Mouse (Mus musculus) cerebellum, postnatal 25 days (tissue): ENCODE measurements around the gene R3hdml.

Source experiments
- DNase-seq, 2 experiments: peaks; one replicate each; pipeline ENCODE4 v3.0.0; 2021; ENCODE audit warnings: mixed read lengths in 2 of 2

The R3hdml gene

DNA sequence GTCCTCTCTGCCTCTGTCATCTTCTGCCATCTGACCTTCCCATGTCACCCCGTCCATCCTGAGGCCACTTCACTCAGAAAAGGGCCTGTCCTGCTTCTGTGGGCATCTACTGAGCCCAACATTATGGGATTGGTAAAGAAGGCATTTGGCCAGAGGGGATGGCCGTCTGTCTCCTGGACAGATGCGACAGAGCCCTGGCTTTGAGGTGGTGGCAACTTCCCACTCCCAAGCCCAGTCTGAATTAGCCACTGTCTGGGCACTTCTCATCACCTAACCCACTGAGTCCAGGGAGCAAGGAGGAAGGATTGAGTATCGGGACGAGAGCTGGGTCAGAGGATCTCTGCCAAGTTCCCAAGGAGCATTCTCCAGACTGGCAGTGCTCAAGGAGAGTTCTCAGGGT is at the start of gene R3hdml:
Gene R3hdml (plus strand): TSS at position 301 of the 400 bp plus-strand sequence.
- DNase-seq: no peak

DNA sequence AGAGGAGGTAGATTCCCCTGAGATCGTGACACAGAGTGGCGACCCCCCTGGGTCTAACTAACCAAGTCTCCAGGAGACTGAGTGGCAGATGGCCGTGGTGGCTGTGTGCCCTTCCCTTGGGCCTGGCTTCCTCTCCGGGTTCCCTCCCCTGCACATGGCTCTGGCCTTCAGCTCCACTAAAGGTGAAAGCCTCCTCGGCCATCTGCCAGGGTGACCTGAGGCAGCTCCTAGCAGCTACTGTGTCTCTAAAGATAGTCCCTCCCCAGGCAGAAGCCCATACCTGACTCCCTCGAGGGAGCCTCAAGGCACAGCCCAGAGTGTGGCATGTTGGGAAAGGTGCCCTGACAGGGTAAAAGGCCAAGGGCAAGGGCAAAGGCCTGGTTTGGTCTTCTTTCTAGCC is 48.6 kb upstream of the R3hdml start:
- DNase-seq: peak; percentile 91 to 95

DNA sequence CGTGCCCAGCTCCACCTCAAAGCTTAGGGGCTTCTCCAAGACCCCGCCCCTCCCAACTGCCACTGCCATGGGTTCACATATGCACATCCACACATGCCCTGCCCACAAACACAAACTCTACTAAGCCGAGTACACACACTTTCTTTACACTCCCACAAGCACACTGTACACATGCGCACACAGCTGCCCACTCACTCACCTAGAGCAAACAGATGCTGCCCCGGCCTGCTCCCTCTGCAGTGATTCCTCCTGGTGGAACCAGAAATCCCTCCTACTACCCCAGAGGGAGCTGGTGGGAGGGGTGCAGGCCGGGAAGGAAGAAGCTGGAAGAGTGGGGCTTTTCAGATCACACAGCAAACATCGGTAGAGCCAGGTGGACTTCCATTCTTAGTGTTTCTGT is 48.1 kb upstream of the R3hdml start:
- no peak for DNase-seq

DNA sequence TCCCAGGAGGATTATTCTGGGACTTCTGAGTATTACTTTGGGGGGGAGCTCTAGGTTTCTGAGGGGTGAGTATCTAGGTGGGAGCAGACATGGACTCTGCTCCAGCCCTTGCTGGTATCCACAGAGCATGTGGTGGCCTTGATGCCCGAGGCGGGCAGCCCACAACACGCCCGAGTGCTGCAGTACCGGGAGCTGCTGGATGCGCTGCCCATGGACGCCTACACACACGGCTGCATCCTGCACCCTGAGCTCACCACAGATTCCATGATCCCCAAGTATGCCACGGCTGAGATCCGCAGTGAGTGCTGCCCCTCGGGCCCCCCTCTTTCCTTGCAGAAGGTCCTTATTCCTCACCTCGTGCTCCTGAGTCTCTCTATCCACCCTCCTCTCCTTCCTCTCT is 44.7 kb upstream of the R3hdml start:
- no peak for DNase-seq

DNA sequence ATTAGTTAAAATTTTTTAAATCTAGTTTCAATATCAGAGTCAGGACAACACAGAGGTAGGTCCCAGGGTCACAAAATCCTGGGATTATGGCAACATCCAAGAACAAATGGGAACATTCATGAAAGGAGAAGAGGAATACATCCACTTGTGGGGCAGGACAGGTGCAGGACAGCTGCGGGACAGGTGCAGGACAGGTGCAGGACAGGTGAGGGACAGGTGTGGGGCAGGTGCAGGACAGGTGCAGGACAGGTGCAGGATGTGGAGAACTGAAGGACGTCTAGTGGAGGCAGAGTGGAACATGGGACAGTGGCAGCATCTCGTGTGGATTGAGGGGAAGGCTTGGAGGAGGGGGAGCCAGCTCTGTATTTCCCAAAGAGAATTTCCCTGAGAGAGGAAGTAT is 42.8 kb upstream of the R3hdml start:
- DNase-seq: no peak

DNA sequence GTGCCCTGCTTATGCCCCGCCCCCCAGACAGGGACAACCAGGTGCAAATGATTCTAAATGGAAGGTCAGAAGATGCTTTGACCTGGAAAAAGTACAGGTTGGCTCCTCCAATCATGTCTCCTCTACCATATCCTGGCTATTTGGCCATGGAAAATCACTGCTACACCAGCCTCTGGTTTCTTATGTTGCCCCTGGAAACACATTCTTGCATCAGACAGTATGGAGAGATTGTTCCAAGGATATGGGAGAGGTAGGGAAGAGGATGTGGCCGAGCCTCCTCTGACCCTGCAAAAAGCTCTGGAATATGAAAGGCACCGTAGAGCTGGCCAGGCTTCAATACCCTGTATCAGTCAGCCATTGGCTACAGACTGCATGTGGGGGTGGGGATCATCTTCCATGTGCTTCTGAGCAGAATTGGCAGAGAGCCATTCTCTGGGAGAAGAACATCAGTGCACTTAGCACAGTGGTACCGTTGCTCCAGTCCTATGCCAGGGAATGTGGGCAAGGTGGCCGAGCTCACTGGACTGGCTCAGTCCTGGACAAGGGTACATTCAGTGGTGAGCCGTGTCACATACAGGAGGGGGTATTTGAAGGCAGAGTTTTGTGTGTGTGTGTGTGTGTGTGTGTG is 41.3 kb upstream of the R3hdml start:
- peak; percentile 43 to 54 for DNase-seq

DNA sequence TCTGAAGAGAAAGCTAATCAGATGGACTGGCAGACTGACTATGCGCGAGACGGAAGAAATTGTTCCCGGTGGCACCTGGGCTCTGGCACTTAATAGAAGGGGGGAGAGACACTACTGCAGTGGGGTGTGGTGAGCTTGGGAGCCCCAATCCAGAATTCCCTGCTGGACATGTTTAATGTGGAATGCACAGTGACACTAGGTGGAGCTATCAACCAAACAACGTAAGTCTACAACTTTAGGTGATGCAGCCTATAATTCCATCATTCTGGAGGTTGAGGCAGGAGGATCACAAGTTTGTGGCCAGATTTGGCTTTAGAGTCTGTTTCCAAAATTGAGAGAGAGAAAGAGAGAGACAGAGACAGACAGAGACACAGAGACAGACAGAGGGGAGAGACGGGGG is 39.4 kb upstream of the R3hdml start:
- no peak for DNase-seq

DNA sequence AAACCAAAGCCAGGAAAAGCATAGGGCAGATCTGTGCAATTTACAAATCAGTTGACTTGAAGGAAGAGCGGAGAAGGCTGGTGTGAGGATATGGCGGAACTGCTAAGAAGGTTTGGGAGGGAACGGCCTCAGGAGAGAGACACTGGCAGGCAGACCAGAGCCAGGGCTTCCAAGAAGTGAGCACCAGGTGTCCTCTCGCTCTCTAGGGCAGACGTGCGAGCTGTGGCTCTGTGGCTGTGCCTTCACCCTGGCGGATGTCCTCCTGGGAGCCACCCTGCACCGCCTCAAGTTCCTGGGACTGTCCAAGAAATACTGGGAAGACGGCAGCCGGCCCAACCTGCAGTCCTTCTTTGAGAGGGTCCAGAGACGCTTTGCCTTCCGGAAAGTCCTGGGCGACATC is 38.7 kb upstream of the R3hdml start:
- peak in 1 of 2 experiments; percentile 61 for DNase-seq

DNA sequence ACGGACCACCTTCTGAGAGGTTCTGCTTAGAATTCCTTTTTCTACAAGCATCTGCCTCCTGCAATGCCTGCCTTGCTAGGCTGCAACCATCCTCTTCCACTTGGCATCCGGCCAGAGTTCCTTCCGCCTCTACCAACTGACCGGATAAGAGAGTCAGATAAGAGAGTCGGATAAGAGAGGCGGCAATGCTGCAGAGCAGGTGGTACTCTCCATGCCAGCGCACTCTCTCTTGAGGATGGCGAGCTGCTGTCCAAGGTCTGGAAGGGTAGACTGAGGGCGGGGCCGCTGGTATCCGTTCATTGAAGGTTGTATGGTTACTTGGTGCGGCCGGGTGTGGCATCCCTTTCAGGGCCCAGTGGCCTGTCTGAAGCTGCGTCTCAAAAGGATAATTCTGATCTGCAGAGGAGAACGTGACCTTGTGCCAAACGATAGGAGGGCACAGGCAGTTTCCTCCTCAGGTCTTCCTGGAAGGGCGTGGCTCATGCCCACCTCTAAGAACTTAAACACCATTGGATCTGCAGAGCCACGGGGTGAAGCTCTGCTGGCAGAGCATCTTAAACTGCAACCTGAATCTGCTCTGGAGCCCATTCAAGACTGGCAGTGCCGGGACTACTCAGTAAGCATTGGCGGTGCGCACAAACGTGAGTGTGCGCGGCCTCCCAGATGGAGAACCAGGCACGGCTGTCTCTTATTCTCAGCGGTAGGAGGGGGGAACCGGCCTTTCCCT is 33.4 kb upstream of the R3hdml start:
- DNase-seq: peak; percentile 54 to 72

DNA sequence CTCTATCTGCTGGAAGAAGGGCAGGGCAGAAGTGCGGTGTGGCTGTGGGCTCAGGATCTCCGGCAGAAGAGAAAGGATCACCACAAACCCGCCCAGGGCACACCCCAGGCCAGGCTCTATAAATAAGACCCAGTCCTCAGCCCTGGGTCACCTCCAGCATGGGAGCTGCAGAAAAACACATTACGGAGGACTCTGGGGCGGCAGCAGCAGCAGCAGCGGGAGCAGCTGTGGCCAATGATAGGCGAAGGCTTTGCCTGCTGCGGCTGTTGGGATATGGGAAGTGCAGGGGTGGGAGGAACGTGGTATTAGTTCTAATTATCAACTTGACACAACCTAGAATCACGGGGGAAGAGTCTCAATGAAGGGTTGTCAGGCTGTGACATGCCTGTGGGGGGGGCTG is 32.7 kb upstream of the R3hdml start:
- DNase-seq: no peak

DNA sequence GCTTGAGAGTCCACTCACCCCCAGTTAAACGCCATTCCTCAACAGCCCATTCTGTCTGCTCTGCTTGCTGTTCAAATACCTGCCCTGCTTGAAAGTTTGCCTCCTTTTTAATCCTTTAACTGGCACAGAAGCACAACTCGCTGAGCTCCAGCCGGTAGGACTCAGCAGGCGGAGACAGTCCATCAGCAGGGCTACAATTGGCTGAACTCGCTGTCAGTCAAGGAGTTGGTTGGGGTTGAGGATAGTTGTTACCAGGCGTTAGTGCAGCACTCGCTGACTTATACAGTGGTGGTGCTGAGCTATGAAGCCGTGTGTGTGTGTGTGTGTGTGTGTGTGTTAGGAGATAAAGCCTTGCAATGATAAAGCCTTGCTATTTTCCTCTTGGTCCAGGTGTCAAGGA is 31.5 kb upstream of the R3hdml start:
- no peak for DNase-seq

DNA sequence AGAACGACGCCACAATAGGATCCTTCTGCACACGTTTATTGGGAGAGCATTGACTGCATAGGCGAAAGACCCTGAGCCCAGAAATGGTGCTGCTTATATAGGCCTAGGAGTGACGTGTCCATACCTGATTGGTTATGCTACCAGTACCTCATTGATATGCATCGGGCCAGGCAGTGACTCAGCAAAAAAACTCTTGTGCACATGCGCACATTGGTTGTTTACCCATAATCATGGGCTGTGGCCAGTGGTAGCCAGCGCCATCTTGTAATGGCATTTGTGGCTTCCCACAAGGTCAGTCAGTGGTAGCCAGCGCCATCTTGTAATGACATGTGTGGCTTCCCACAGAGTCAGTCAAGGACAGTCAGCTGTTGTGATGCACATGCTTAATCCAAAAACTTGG is 30.8 kb upstream of the R3hdml start:
- DNase-seq: peak in 1 of 2 experiments; percentile 2

DNA sequence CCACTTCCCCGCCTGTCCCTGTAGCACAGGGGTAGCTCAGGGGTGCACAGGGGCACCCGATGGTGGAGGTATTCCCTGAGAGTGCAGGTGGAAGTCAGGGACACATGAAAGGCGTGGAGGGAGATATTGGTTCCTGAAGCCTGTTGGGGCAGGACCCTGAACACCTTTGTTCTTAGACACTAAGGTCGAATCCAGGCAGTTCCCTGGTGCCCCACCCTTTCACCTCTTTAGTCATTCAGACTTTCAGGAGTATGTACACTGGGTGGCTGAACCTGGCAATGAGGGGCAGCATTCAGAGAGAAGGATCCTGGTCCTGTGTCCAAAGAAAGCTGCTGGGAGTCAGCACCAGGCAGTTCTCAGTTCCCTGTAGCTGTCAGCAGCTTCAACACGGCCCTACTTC is 29.7 kb upstream of the R3hdml start:
- DNase-seq: peak in 1 of 2 experiments; percentile 3

DNA sequence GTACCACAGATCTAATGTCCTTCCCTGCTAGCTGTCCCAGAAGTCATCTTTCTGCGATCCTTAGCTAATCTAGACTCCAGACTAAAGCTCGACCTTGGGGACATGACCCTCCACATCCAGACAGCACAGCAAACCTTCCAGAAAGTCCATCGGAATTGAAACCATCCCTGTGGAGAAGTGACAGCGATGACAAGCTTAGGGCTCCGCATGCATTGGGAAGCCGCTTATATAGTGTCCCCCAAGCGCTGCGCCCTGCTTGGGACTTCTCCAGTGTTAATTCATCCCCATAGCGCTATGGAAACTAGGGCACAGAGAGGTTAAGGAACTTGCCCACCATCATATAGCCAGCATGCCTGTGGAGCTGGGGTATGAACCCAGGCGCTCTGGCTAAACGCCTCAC is 29.3 kb upstream of the R3hdml start:
- DNase-seq: no peak

DNA sequence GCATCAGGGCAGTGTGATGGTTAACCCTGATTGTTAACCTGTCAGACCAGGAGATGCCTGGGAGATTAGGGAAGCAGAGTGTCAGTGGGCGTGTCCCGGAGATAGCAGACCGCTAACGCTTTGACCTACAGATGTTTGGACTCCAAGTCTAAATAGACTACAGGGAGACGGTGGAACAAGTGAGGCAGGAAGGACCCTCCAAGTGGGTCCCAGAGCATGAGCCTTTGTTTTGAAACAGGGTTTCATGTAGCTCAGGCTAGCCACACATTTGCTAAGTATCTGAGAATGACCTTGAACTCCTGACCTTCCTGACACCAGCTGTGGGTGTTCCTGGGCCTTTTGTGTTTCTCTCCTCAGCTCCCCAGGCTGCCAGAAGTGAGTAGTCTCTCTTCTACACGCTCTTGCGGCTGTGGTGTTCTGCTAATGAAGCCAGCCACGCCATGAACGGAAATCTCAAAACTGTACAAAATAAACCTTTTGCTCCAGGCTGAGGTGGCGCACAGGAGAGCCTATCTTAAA is 28.8 kb upstream of the R3hdml start:
- DNase-seq: no peak

DNA sequence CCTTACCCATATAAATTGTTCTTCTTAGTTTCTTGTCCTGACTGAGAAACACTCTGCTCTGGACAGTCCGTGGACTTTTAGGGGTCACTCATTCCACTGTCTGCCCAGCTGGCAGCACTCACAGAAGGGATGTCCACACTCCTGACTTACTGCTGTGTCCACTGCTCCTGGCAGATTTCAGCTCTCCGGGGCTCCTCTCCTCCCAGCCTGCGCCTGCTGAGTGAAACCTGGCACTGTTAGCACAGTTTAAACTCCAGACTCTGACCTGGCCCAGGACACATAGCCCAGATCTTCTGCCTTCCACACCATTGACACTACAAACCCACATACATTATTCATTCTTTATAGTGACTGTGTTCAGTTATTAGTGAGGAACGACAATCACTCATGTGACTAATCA is 28.1 kb upstream of the R3hdml start:
- DNase-seq: peak; percentile 50 to 59

DNA sequence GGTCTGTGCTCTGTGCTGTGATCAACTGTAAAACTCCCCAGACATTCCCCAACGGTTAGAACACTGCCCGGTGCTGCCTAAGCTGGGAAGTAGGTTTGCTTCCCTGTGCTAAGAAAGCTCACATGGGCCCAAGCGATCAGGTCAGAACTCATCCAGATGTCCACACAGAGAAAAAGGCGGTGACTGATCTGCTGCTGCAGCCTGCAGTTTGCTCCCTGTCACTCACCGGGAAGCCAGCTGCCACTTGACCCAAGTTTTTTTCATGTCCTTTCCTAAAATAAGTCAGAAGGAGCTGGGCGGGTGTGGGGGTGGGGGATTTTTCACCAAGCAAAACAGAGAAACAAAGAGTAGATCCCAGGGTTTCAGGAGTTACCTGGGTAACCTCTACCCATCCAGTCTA is 27.6 kb upstream of the R3hdml start:
- DNase-seq: no peak

DNA sequence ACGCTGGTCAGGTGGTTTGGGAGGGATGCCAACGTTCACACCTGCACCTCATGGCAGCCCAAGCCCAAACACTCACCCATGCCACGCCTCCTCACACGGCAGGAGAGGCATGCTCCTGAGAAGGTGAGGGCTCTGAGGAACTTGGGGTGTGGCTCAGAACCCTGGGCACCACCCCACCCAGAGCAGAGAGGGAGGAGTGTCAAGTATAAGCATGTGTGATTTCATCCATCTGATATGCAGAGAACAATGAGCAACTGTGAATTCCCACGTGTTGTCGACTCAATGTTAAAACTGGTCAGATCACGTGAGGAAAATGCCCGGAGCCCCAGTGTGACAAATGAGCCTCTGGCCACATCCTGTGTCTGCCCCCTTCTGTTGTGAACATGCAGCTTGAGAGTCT is 25.3 kb upstream of the R3hdml start:
- DNase-seq: no peak

DNA sequence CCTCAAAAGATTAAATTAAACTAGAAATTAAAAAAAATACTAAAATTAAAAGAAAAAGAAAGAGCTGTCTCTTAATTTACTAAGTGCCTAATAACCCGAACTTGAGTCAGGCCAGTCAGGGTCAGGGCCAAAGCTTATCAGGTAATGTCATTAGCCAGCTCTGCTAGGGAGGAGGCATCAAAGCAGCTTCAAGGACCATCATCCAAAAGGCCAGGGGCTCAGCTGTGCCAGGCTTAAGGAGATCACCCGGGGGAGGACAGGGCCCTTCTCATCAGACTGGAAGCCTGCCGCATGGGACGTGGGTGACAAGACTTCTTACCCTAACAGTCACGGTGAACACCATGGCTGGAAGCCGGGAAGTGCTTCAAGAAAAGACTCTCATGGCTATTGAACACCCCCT is 24.5 kb upstream of the R3hdml start:
- DNase-seq: no peak

DNA sequence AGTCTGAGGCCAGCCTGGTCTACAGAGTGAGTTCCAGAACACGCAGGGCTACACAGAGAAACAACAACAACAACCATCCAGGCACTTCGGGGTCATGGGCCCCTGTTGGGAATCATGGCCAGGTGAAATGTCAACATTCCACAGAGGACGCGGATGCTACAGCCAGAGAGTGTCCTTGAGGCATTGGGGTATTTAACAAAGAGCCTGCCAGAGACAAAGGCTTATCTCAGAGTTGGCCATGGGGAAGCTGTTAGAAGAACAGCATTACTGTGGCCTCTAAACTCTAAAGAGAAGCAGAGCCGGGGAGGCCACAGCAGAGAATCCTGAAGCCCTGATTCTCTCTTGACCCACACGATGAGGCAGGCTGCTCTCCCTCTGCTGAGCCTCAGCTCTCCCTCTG is 23.3 kb upstream of the R3hdml start:
- no peak for DNase-seq

DNA sequence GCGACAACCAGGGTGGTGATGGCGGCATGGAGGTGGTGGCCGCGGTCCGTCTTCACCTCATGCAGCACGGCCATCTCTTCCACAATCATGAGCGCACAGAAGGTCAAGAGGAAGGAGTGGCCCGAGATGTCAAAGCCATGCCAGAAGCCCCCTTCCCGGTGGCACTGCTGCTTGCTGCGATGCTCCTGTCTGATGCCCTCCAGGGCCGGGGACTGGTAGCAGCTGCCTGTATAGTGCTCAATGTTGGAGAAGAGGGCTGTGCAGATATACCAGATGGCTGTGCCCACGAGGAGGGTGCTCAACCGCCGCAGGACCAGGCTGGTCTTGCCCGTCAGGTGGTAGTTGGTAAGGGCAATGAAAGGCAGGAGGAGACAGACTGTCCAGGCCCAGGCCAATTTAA is 22.4 kb upstream of the R3hdml start:
- DNase-seq: no peak

DNA sequence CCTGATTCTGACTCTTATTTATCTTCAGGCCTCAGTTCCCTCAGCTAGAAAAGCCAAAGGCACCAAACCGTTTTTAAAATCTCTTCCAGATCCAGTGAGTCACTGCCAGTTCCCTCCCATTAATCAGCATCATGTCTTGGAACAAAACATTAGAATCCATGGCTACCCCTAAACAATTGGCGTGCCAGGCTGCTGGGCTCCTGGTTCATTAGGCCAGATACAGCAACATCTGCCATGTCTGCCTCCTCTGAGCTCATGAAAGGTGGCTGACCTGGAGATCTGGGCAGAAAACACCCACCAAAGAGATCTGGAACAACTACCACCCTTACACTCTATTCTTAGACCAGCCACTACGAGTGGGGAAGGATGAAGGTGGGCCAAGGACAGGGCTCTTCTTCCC is 21.0 kb upstream of the R3hdml start:
- DNase-seq: no peak

DNA sequence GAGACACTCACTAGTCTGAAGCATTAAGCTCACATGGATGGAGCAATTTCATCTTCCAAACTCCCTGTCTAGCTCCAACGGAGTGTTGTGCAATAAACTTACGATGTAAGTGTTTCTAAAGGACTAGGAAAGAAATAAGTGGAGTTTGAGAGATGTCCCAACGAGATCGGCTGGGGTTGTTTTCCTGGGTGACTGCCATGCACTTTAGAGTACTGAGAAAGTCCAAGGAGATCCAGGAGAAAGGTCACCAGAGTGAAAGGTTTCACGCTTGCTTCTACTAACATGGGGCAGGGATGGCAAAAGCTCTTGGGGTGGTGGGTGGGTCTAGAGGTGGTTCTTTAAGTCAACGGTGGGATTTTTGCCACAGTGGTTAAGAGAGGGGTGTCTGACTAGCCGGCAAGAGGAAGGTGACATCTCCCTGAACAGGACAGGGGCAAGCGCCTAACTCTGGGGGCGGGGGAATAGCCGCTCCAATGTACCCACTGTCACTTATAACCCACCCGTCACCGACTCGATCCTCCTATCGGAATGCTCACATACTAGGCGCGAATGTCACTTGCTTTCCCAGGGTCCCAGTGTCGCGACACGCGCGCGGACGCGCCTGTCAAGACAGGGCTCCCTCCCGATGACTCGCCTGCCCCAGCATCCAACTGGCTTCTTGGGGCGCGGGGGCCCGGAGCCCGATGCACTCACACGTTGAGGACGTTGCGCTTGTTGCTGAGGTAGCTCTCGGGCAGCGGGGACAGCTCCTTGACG is 20.2 kb upstream of the R3hdml start:
- no peak for DNase-seq

DNA sequence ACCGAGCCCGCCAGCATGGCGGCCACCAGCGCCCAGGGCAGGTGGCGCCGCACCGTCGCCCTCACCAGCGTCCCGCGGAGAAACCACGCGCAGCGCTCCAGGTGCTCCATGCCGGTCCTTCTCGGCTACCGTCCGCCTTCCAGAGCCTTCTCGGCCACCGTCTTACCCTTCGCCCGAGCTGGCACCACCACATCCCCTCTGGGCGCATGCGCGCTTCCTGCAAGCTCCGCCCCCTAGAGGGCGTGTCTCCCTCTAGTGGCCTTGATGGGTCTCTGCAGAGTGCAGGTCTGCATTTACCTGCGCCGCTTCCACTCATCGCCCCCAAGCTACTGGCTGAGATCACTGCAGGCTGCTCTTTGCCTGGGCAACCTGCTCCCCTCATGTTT is 19.7 kb upstream of the R3hdml start, which contains the start of gene Fitm2:
Gene Fitm2 (minus strand): TSS at position 164 of the 386 bp plus-strand sequence.
- DNase-seq: peak; percentile 98 to 99
